Mouse (Mus musculus) forebrain, embryonic 10.5 days (tissue): ENCODE results near the gene Napsa. TPM values are rescaled to one million over a fixed set of nuclear protein-coding genes. Genes with fewer than 3 reads are reported as not detected.

Experiments
- DNase-seq: peaks from one replicate; pipeline ENCODE4 v3.0.0-alpha.2; 2017; ENCODE audit warnings: low spot score; ENCODE audit errors: extremely low spot score
- H3K27ac ChIP-seq: fragments of 300-500 bp; sonication (generic); 2 replicates; pipeline ENCODE4 v1.5.1; 2016; ENCODE audit warnings: mild to moderate bottlenecking
- H3K27me3 ChIP-seq: fragments of 300-500 bp; sonication (generic); 2 replicates; pipeline ENCODE4 v1.6.1; 2016; ENCODE audit warnings: mild to moderate bottlenecking; ENCODE audit not compliant: poor library complexity, severe bottlenecking
- H3K36me3 ChIP-seq: fragments of 300-500 bp; sonication (generic); replicated peaks from 2 replicates; pipeline ENCODE4 v1.6.1; 2016; ENCODE audit warnings: mild to moderate bottlenecking, moderate library complexity
- H3K4me1 ChIP-seq: fragments of 300-500 bp; sonication (generic); 2 replicates; pipeline ENCODE4 v1.6.1; 2016
- H3K4me3 ChIP-seq: fragments of 300-500 bp; sonication (generic); 2 replicates; pipeline ENCODE4 v1.5.1; 2016; ENCODE audit warnings: mild to moderate bottlenecking, moderate library complexity
- H3K9me3 ChIP-seq: fragments of 300-500 bp; sonication (generic); 2 replicates; pipeline ENCODE4 v1.6.1; 2016; ENCODE audit warnings: mild to moderate bottlenecking, moderate library complexity
- WGBS: fragments of 180-500 bp; shearing (Covaris S2); methylation state at CpG from one replicate; pipeline ENCODE4 v1.1.7; 2016; 5-methylcytosine and 5-hydroxymethylcytosine counted together
- polyA plus RNA-seq: library from polyadenylated mRNA; unstranded; fragments of >200 nt; fragmentation: Nextera tagmentation; extraction: Ambion mirVana; gene quantifications from 2 replicates; pipeline ENCODE4 v1.2.1, GENCODE M21; 2016

Gene Napsa
- polyA plus RNA-seq, 1 experiment from 2014 or later: 0.29 TPM

DNA sequence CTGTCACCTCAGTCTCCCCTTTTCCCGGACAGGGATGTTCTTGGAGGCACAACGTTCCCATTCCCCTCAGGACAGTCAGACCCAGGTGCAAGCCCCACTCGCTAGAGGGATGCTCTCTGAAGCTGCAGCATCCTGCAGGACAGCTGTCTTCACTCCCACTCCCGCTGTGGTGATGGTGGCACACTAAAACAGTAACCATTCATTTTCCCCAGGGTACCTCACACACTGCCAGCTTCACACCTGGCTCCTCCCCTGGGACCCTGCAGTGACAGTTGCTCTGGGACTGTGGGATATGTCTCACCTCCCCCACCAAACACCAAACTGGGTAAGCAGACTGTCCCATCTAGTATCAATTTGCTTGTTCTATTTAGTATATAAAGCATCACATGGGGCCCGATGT is 24.5 kb upstream of the Napsa start:
- peak overlapping the region; percentile 92 for H3K27ac ChIP-seq
- H3K36me3 ChIP-seq: peaks cover 74% of the 10 kb centered on the region

GRCm38 (mm10) chr7:44548497-44549087 is 23.6 kb upstream of the Napsa start, which contains the start of gene Pold1:
Gene Pold1 (minus strand): TSS chr7:44548849.
- H3K36me3 ChIP-seq: peaks cover 65% of the 10 kb centered on the region
- under 1% methylated on average over 43 of the region's 43 CpGs for WGBS
- peak within 1 kb of the TSS; percentile 92 for H3K27ac ChIP-seq

More for the DNA sequence above, 24.5 kb upstream of the Napsa start:
- Histone ChIP-seq H3K9me3 (peaks cover 9% of the 10 kb centered on the region; the same call in 1 of the 2 replicates), H3K27me3 (no peaks in the 10 kb centered on the region), H3K4me1 (peaks cover 25% of the 10 kb centered on the region), H3K4me3 (peak overlapping the region; percentile 79)
- WGBS: 52% methylated on average over 5 of the region's 5 CpGs
- no peak for DNase-seq

DNA sequence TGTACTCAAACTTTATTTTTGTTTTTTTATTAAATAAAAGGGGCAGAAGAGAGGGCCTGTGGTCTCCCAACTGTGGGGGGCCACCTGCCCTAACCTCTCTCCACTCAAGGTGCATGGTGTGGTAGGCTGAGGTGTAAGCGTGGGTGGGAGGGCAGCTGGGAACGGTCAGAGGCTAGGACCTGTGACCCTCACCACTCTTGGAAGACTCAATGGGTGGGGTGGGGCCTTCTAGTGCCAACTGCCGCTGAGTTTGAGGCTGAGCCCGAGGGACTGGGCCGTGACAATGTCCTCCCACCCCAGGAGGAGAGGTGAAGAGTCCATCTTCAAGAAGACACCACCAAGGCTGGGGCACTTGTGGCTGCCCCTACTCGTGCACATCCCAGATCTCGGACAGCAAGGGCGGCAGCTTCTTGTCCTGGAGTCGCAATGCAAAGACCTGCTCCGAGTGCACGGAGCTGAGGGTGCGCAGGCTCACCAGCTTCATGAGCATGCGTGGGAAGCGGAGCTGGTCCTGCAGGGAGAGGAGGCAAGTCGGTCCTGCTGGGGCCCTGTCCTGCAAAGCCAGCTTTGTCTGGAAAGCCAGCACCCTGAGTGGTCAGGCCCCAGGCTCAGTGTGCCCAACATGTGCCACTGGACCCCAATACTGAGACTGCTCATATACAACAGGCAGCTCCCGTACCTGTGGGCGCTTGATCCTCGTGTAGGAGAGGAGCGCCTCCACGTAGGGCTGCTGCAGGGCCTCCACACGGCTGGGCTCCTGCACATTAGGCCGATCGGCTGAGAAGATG is 22.4 kb upstream of the Napsa start:
- peaks cover 9% of the 10 kb centered on the region; the same call in 1 of the 2 replicates for H3K9me3 ChIP-seq
- 94% methylated on average over 23 of the region's 23 CpGs for WGBS
- no peak overlapping the region for H3K27ac ChIP-seq
- no peak overlapping the region for H3K4me3 ChIP-seq
- DNase-seq: no peak
- H3K4me1 ChIP-seq: peaks cover 40% of the 10 kb centered on the region
- H3K36me3 ChIP-seq: peaks cover 56% of the 10 kb centered on the region
- no peaks in the 10 kb centered on the region for H3K27me3 ChIP-seq

More at GRCm38 (mm10) chr7:44548497-44549087, 23.6 kb upstream of the Napsa start, which contains the start of gene Pold1:
- DNase-seq: peak; percentile 100
- H3K4me3 ChIP-seq: peak within 1 kb of the TSS; percentile 79
- no peaks in the 10 kb centered on the region for H3K27me3 ChIP-seq
- H3K4me1 ChIP-seq: peaks cover 32% of the 10 kb centered on the region
- H3K9me3 ChIP-seq: peaks cover 9% of the 10 kb centered on the region; the same call in 1 of the 2 replicates

DNA sequence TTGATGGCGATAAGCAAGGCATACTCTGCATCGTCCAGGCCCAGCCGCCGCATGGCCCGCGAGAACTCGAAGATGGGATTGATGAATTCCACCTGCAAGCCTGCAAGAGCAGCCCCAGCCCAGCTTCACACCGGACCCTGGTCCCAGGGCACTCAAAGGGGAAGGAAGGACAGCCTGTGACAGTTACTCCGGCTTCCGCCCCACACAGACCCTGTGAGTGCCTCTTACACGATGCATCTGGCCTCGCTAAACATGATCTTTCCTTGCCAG is 21.8 kb upstream of the Napsa start:
- no peak overlapping the region for H3K4me3 ChIP-seq
- peaks cover 9% of the 10 kb centered on the region; the same call in 1 of the 2 replicates for H3K9me3 ChIP-seq
- no peak for DNase-seq
- peaks cover 51% of the 10 kb centered on the region for H3K36me3 ChIP-seq
- 95% methylated on average over 12 of the region's 12 CpGs for WGBS
- H3K27ac ChIP-seq: no peak overlapping the region
- no peaks in the 10 kb centered on the region for H3K27me3 ChIP-seq
- peaks cover 40% of the 10 kb centered on the region for H3K4me1 ChIP-seq

GRCm38 (mm10) chr7:44551301-44551700 is 20.9 kb upstream of the Napsa start:
- DNase-seq: no peak
- peaks cover 40% of the 10 kb centered on the region for H3K4me1 ChIP-seq
- H3K36me3 ChIP-seq: peaks cover 43% of the 10 kb centered on the region
- no peaks in the 10 kb centered on the region for H3K27me3 ChIP-seq
- H3K27ac ChIP-seq: no peak overlapping the region
- 92% methylated on average over 21 of the region's 21 CpGs for WGBS
- H3K9me3 ChIP-seq: peaks cover 5% of the 10 kb centered on the region; the same call in 1 of the 2 replicates
- 0 out of 2 replicates have a peak overlapping the region, but pooled peaks have one; percentile 14 for H3K4me3 ChIP-seq

DNA sequence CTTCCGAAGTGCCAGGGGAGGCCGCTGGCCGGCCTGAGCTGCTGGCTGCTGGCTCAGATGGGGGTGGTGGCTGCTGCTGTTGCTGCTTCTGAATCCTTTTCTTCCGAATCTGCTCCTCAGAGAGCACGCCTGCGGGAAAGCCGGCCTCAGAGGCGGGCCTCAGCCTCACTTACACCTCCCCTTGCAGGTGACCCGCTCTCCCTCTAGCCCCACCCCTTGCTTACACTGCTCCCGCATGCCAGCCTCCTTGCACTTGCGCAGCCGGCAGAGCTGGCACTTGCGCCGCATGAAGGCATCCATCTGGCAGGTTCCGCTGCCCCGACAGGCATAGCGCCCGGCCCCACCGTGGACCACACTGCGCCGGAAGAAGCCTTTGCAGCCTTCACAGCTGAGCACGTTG is 20.4 kb upstream of the Napsa start:
- 0 out of 2 replicates have a peak overlapping the region, but pooled peaks have one; percentile 89 for H3K4me3 ChIP-seq
- no peak overlapping the region for H3K27ac ChIP-seq
- no peak for DNase-seq
- peaks cover 39% of the 10 kb centered on the region for H3K4me1 ChIP-seq
- peaks cover under 1% of the 10 kb centered on the region; the same call in 1 of the 2 replicates for H3K9me3 ChIP-seq
- no peaks in the 10 kb centered on the region for H3K27me3 ChIP-seq
- peaks cover 38% of the 10 kb centered on the region for H3K36me3 ChIP-seq
- WGBS: 79% methylated on average over 22 of the region's 22 CpGs

DNA sequence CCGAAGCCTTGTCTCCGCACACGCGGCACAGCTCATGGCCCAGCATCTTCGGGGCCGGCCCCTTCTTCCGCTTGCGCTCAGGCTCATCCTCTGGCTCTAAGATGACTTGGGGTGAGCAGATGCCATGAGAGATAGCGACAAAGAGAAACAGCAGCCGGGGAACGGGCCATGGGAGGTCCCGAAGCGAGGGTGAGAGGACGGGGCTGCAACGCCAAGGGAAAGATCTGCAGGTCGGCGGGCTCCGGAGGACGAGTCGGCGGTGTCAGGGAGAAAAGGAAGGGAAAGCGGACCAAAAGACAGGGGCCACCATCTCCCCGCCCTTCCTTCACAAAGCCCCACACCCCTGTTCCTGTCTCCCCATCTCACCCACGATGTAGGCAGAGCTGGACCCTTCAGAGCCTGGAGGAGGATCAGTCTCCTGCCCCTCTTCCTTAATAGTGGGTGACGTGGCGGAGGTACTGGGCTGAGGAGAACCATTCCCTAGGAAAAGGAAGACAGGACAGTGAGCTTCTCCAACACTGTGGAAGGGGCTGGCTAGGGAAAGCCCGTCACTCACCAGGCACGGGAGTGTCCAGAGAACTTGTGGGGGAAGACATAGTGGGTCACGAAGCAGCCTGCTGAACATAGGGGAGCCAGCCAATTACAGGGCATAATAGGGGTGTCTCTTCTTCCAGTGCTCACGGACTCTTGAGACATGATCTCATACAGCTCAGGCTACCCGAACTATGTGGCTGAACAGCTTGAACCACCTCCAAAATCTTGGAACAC is 19.9 kb upstream of the Napsa start:
- Histone ChIP-seq H3K27ac (no peak overlapping the region), H3K36me3 (peaks cover 34% of the 10 kb centered on the region), H3K4me1 (peaks cover 33% of the 10 kb centered on the region), H3K9me3 (no peaks in the 10 kb centered on the region), H3K4me3 (peak overlapping the region; percentile 89), H3K27me3 (no peaks in the 10 kb centered on the region)
- 88% methylated on average over 31 of the region's 31 CpGs for WGBS
- no peak for DNase-seq

- DNase-seq: peak; percentile 91
- no peaks in the 10 kb centered on the region for H3K9me3 ChIP-seq
- peaks cover 34% of the 10 kb centered on the region for H3K36me3 ChIP-seq
- H3K27me3 ChIP-seq: no peaks in the 10 kb centered on the region
- H3K27ac ChIP-seq: peak overlapping the region; percentile 90
- H3K4me1 ChIP-seq: peaks cover 23% of the 10 kb centered on the region
- H3K4me3 ChIP-seq: peak overlapping the region; percentile 89
- WGBS: 2% methylated on average over 32 of the region's 32 CpGs
These were observed 18.9 kb upstream of the Napsa start for GRCm38 (mm10) chr7:44553196-44553764.

- DNase-seq: peak; percentile 96
- no peaks in the 10 kb centered on the region for H3K27me3 ChIP-seq
- WGBS: under 1% methylated on average over 22 of the region's 22 CpGs
- H3K9me3 ChIP-seq: no peaks in the 10 kb centered on the region
- peaks cover 22% of the 10 kb centered on the region for H3K4me1 ChIP-seq
- H3K36me3 ChIP-seq: peaks cover 34% of the 10 kb centered on the region
- peak within 1 kb of the TSS; percentile 89 for H3K4me3 ChIP-seq
- H3K27ac ChIP-seq: peak within 1 kb of the TSS; percentile 90
These were observed 18.4 kb upstream of the Napsa start, which contains the start of gene Nr1h2 for GRCm38 (mm10) chr7:44553826-44554225. Gene Nr1h2 (minus strand): TSS chr7:44553951.

- Histone ChIP-seq H3K4me1 (peaks cover 15% of the 10 kb centered on the region), H3K36me3 (peaks cover under 1% of the 10 kb centered on the region; the same call in 1 of the 2 replicates)
- 76% methylated on average over 2 of the region's 2 CpGs for WGBS
These were observed 14.6 kb upstream of the Napsa start for GRCm38 (mm10) chr7:44557629-44558028.

GRCm38 (mm10) chr7:44560435-44561400 is 11.5 kb upstream of the Napsa start:
- H3K4me3 ChIP-seq: no peak overlapping the region

More at GRCm38 (mm10) chr7:44557629-44558028, 14.6 kb upstream of the Napsa start:
- no peak for DNase-seq
- Histone ChIP-seq H3K27ac (no peak overlapping the region), H3K9me3 (no peaks in the 10 kb centered on the region), H3K27me3 (no peaks in the 10 kb centered on the region), H3K4me3 (no peak overlapping the region)

More at GRCm38 (mm10) chr7:44560435-44561400, 11.5 kb upstream of the Napsa start:
- 57% methylated on average over 18 of the region's 18 CpGs for WGBS
- Histone ChIP-seq H3K27me3 (no peaks in the 10 kb centered on the region), H3K9me3 (no peaks in the 10 kb centered on the region), H3K27ac (no peak overlapping the region), H3K36me3 (no peaks in the 10 kb centered on the region), H3K4me1 (no peaks in the 10 kb centered on the region)
- peak; percentile 74 for DNase-seq
